Mouse (Mus musculus) small intestine, adult 2 months (tissue): Measurements from ENCODE around the gene Rexo1.

ENCODE experiments used
- CTCF ChIP-seq: fragments of 200-500 bp; IDR thresholded peaks from 2 replicates; pipeline ENCODE4 v1.5.1; 2012; ENCODE audit warnings: low read depth, mild to moderate bottlenecking, control low read depth, inconsistent platforms, low read length, moderate library complexity, mixed read lengths; ENCODE audit not compliant: insufficient replicate concordance, insufficient read length; ENCODE audit errors: extremely low read depth
- POLR2A ChIP-seq: fragments of 200-500 bp; IDR thresholded peaks from 2 replicates; pipeline ENCODE4 v1.6.1; 2012; ENCODE audit warnings: low read depth, mild to moderate bottlenecking, control low read depth, inconsistent platforms, low read length, moderate library complexity

DNA sequence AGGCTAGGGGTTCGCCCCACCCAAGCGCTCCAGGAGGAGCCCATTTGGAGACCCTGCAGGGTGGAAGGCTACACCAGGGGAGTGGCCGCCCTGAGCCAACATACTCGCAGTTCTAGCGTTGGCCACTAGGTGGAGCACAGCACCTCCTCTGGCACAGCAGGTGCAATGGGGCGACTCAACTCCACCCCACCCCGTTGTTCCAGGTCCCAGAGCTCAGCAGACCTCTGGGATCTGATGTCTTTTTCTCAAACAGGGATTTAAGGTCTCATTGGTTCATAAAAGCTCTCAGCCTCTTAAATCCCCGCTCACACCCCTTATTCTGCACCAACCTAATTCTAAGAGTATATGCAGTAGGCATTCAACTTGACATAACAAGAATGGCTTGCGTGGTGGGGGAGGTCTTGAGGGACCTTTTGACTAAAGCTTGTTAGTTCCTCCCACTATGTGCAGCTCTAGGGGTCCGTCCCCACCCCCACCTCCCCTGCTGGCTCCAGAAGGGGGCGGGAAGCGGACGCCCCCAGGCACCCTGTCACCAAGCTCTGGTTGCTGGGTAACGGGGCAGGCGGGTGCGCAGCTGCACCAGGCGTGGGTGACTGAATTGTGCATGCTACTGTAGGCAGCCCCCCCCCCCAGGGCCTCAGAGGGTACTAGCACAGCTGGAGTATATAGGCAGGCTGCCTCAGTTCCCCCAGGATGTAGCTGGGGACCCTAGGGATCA is 5.2 kb upstream of the Rexo1 start:
- no peak for TF ChIP-seq POLR2A
- peak; percentile 96 for TF ChIP-seq CTCF
